Mouse (Mus musculus) thymus, adult 2 months (tissue): ENCODE data around the gene Cks2.
"Not testable (repeated sequence)": the region's sequence is repeated elsewhere in the genome, so short reads cannot be mapped to it uniquely, and the experiment has no call there.

Source experiments
- CTCF ChIP-seq: fragments of 200-500 bp; IDR thresholded peaks from 2 replicates; pipeline ENCODE4 v1.5.1; 2012; ENCODE audit warnings: mild to moderate bottlenecking, control low read depth, low read length, moderate library complexity, borderline replicate concordance; ENCODE audit not compliant: control insufficient read depth, poor library complexity, insufficient read depth; ENCODE audit errors: extremely low read depth
- POLR2A ChIP-seq: fragments of 200-500 bp; IDR thresholded peaks from 2 replicates; pipeline ENCODE4 v1.6.1; 2012; ENCODE audit warnings: mild to moderate bottlenecking, low read length, control low read depth, moderate library complexity; ENCODE audit not compliant: control insufficient read depth, poor library complexity, insufficient read depth; ENCODE audit errors: extremely low read depth

GRCm38 (mm10) chr13:51668195-51668594 lies 23.2 kb downstream of the Cks2 start:
- not testable (repeated sequence) for TF ChIP-seq POLR2A, CTCF
